ENCODE assay signal across 18 mouse cellular contexts in the genomic region with DNA sequence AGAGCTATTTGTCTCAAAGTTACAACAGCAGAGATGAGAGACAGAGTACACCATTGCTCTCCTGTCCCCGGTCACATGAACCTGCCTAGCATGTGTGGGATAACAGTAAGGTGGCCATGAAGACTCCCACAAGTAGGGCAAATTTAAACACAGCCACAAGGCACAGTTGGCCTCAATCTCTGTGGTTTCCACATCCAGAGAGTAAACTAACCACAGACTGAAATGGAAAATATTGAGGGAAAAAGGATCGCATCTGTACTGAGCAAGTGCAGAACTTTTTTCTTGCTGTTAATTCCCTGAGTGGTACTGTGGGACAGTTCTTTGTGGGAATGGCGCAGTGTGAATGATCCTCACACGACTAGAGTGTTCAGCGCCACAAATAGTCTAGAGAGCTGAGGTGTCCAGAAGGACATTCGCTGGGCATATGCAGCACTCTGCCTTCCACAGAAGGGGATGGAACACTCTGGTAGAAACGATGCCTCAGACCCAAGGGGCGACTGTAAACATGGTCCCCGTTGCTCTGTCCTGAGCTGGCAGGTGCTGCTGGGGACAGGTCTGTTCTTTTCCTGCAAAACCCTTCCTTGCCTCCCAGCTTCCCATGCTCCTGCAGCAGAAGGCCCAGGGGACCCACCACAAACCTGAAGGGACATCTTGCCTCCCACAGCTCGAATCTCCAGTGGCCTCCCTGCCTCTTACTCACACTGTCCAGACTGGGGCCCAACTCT. TPM values are rescaled to one million over a fixed set of nuclear protein-coding genes. Genes with fewer than 3 reads are reported as not detected.
DNase-seq lines count a peak whose midpoint lies in the region; TF ChIP-seq lines count a peak whose summit lies in the region.
"Had no signal": no experiment of that assay in that cellular context is flagged by ENCODE, and none has a peak within 500 bp of the region (broad histone marks: within the 10 kb centered on the region; RNA-seq: fewer than 3 reads in every experiment).

No protein-coding gene starts in this region.

- no peak for TF ChIP-seq CTCF in liver, adult 2 months (IDR thresholded peaks at IDR 0.05; ENCODE audit: low read depth, low read length)
- no peak for TF ChIP-seq CTCF in cortical plate, adult 2 months (IDR thresholded peaks at IDR 0.05; ENCODE audit: extremely low read depth, insufficient read depth, low read length)

- peaks cover 92% of the 10 kb centered on the region for H3K4me1 ChIP-seq in heart, embryonic 10.5 days
- H3K4me1 ChIP-seq in liver, adult 2 months (ENCODE audit: control insufficient read depth, insufficient read depth, low read length), result peaks cover 26% of the 10 kb centered on the region
- H3K4me1 ChIP-seq in cortical plate, adult 2 months (ENCODE audit: control insufficient read depth, insufficient read depth, low read length), result peaks cover 20% of the 10 kb centered on the region

- H3K9me3 ChIP-seq in heart, embryonic 10.5 days, result no peaks in the 10 kb centered on the region
- H3K9me3 ChIP-seq: hindbrain, embryonic 10.5 days; limb, embryonic 13.5 days; lung, embryonic 15.5 days had no signal

- no peak overlapping the region; the same call in 1 of the 2 replicates for H3K9ac ChIP-seq in liver, adult 2 months (ENCODE audit: low read depth, low read length)
- H3K9ac ChIP-seq: forebrain, postnatal 0 days; lung, embryonic 15.5 days had no signal

- WGBS in heart, embryonic 10.5 days, result 80% methylated on average over 10 of the region's 10 CpGs
- 82% methylated on average over 10 of the region's 10 CpGs for WGBS in liver, adult 2 months

- peak overlapping the region; percentile 69; the same call in 1 of the 2 replicates for H3K27ac ChIP-seq in heart, embryonic 10.5 days
- peak overlapping the region; percentile 18; the same call in 1 of the 2 replicates for H3K27ac ChIP-seq in liver, adult 2 months (replicated peaks; ENCODE audit: insufficient read depth, low read depth, low read length)
- H3K27ac ChIP-seq in cortical plate, adult 2 months (ENCODE audit: insufficient read depth, low read length), result peak overlapping the region; percentile 7; the same call in 1 of the 2 replicates
- H3K27ac ChIP-seq: hindbrain, embryonic 10.5 days; limb, embryonic 13.5 days; lung, embryonic 15.5 days; macrophage had no signal

- H3K4me3 ChIP-seq in heart, embryonic 10.5 days, result no peak overlapping the region
- no peak overlapping the region for H3K4me3 ChIP-seq in liver, adult 2 months (ENCODE audit: insufficient read depth, low read depth, low read length)
- H3K4me3 ChIP-seq in cortical plate, adult 2 months (ENCODE audit: insufficient read depth, low read length), result no peak overlapping the region
- H3K4me3 ChIP-seq: erythroblast, embryonic 14.5 days; hindbrain, embryonic 10.5 days; limb, embryonic 13.5 days; lung, embryonic 15.5 days had no signal

- intact Hi-C loops in heart, postnatal 14 days (cut with DNase I), result no loop called here

- no peaks in the 10 kb centered on the region; the same call in 1 of the 2 replicates for H3K36me3 ChIP-seq in heart, embryonic 10.5 days
- no peaks in the 10 kb centered on the region for H3K36me3 ChIP-seq in liver, adult 2 months (ENCODE audit: control insufficient read depth, insufficient read depth, low read length)
- H3K36me3 ChIP-seq: hindbrain, embryonic 10.5 days; limb, embryonic 13.5 days; lung, embryonic 15.5 days had no signal

- no peaks in the 10 kb centered on the region for H3K27me3 ChIP-seq in heart, embryonic 10.5 days (ENCODE audit: insufficient read depth, poor library complexity, severe bottlenecking)
- no peaks in the 10 kb centered on the region for H3K27me3 ChIP-seq in liver, adult 2 months (ENCODE audit: control insufficient read depth, insufficient read depth, low read length)
- H3K27me3 ChIP-seq: lung, embryonic 15.5 days had no signal

- no peak for TF ChIP-seq POLR2A in liver, adult 2 months (IDR thresholded peaks at IDR 0.05; ENCODE audit: extremely low read depth, insufficient read depth, low read length)
- no peak for TF ChIP-seq POLR2A in cortical plate, adult 2 months (IDR thresholded peaks at IDR 0.05; ENCODE audit: extremely low read depth, insufficient read depth, low read length)

- DNase-seq in heart, embryonic 10.5 days (ENCODE audit: low spot score), result no peak
- DNase-seq in heart, postnatal 14 days, result no peak
- peak; percentile 35 for DNase-seq in liver, adult 2 months (ENCODE audit: extremely low read depth, low read depth, low spot score)
- DNase-seq in liver (no peak), 416B (ENCODE audit: low read depth) (peak; percentile 31)
- no peak for DNase-seq in embryo, embryonic 11 days
- DNase-seq: cerebellum, adult 11 months; cerebellum, postnatal 14 days; forebrain, postnatal 0 days; kidney, adult 2 months; kidney, postnatal 14 days; midbrain, embryonic 14.5 days had no signal

- peaks cover 43% of the 10 kb centered on the region for H3K79me2 ChIP-seq in liver, adult 2 months (ENCODE audit: control insufficient read depth, insufficient read depth, low read length)

RNA-seq across cellular contexts. Expression of a gene that starts 59.3 kb away (rescaled TPM):
- 4.8 and 6.1 TPM in 2 replicates for polyA plus RNA-seq in heart, embryonic 10.5 days (2016; fragmentation: Nextera tagmentation; extraction: Ambion mirVana)
- 10 to 100 TPM; 47.9 to 52.4 TPM for total RNA-seq in heart, postnatal 14 days (2021)
- 10.6 and 13.9 TPM in 2 replicates for total RNA-seq in liver, adult 2 months (2014; rRNA removed)
- 25.5 and 30.3 TPM in 2 replicates for polyA plus RNA-seq in liver, adult 2 months (2012; rRNA removed)
- polyA plus RNA-seq in cortical plate, adult 2 months (2012; rRNA removed), result 178 and 196 TPM in 2 replicates

Comparison
In these comparisons a context has a peak if more than half of its experiments do, and no peak if none do; other contexts are left out.
1. DNase-seq: peak in liver, adult 2 months (single experiment) and 416B (single experiment); none in heart, embryonic 10.5 days (single experiment), heart, postnatal 14 days (0 of 2), liver (single experiment) and embryo, embryonic 11 days (single experiment).
2. H3K27ac ChIP-seq: peak in every context shown above with its lines; median percentile 69 in heart, embryonic 10.5 days; 18 in liver, adult 2 months; 7 in cortical plate, adult 2 months.